Mouse (Mus musculus): ENCODE results near the gene Olfr24. TPM values are rescaled to one million over a fixed set of nuclear protein-coding genes. Genes with fewer than 3 reads are reported as not detected.

Gene Olfr24
- polyA plus RNA-seq, 1 experiment from 2014 or later: not detected

- no peak for ATAC-seq (ENCODE audit: low FRiP score, low TSS enrichment)
Measured at GRCm38 (mm10) chr9:18722712-18723099, 41.1 kb downstream of the Olfr24 start.

GRCm38 (mm10) chr9:18721931-18722711 is 41.7 kb downstream of the Olfr24 start:
- no peak for TF ChIP-seq EP300 (optimal IDR thresholded peaks at IDR 0.05)
- TF ChIP-seq CTCF (IDR thresholded peaks at IDR 0.05; ENCODE audit: low read depth): no peak
- DNase-seq (ENCODE audit: low spot score): no peak
- Histone ChIP-seq H3K4me1 (replicated peaks; ENCODE audit: control insufficient read depth, insufficient read depth) (no peaks in the 10 kb centered on the region), H3K27me3 (ENCODE audit: control insufficient read depth, insufficient read depth, low read length) (no peaks in the 10 kb centered on the region), H3K9ac (ENCODE audit: low read length) (no peak overlapping the region), H3K4me3 (ENCODE audit: low read depth, low read length) (no peak overlapping the region), H3K36me3 (ENCODE audit: control insufficient read depth, insufficient read depth, low read length) (no peaks in the 10 kb centered on the region), H3K27ac (replicated peaks) (no peak overlapping the region), H3K4me2 (replicated peaks; ENCODE audit: low read depth) (no peak overlapping the region), H3K9me3 (ENCODE audit: control insufficient read depth, low read length) (no peaks in the 10 kb centered on the region)
- WGBS: 24% methylated on average over 6 of the region's 6 CpGs
- ATAC-seq (ENCODE audit: low FRiP score, low TSS enrichment): no peak

More at GRCm38 (mm10) chr9:18722712-18723099, 41.1 kb downstream of the Olfr24 start:
- H3K9me3 ChIP-seq (ENCODE audit: control insufficient read depth, low read length): no peaks in the 10 kb centered on the region
- no peak overlapping the region for H3K9ac ChIP-seq (ENCODE audit: low read length)
- H3K27ac ChIP-seq (replicated peaks): no peak overlapping the region
- no peak overlapping the region for H3K4me2 ChIP-seq (replicated peaks; ENCODE audit: low read depth)
- no peak overlapping the region for H3K4me3 ChIP-seq (ENCODE audit: low read depth, low read length)
- TF ChIP-seq EP300 (optimal IDR thresholded peaks at IDR 0.05) (no peak), CTCF (IDR thresholded peaks at IDR 0.05; ENCODE audit: low read depth) (no peak)
- H3K4me1 ChIP-seq (replicated peaks; ENCODE audit: control insufficient read depth, insufficient read depth): no peaks in the 10 kb centered on the region
- no peaks in the 10 kb centered on the region for H3K36me3 ChIP-seq (ENCODE audit: control insufficient read depth, insufficient read depth, low read length)
- no peak for DNase-seq (ENCODE audit: low spot score)
- WGBS: 33% methylated on average over 4 of the region's 4 CpGs
- H3K27me3 ChIP-seq (ENCODE audit: control insufficient read depth, insufficient read depth, low read length): no peaks in the 10 kb centered on the region

- ATAC-seq (ENCODE audit: low FRiP score, low TSS enrichment) (no peak), DNase-seq (ENCODE audit: low spot score) (no peak)
- 29% methylated on average over 2 of the region's 2 CpGs for WGBS
- no peaks in the 10 kb centered on the region for H3K4me1 ChIP-seq (replicated peaks; ENCODE audit: control insufficient read depth, insufficient read depth)
- no peak for TF ChIP-seq CTCF (IDR thresholded peaks at IDR 0.05; ENCODE audit: low read depth)
- no peak for TF ChIP-seq EP300 (optimal IDR thresholded peaks at IDR 0.05)
- H3K27ac ChIP-seq (replicated peaks): no peak overlapping the region
- H3K4me2 ChIP-seq (replicated peaks; ENCODE audit: low read depth): no peak overlapping the region
- no peaks in the 10 kb centered on the region for H3K27me3 ChIP-seq (ENCODE audit: control insufficient read depth, insufficient read depth, low read length)
- no peaks in the 10 kb centered on the region for H3K36me3 ChIP-seq (ENCODE audit: control insufficient read depth, insufficient read depth, low read length)
- H3K9ac ChIP-seq (ENCODE audit: low read length): no peak overlapping the region
- H3K4me3 ChIP-seq (ENCODE audit: low read depth, low read length): no peak overlapping the region
- H3K9me3 ChIP-seq (ENCODE audit: control insufficient read depth, low read length): no peaks in the 10 kb centered on the region
Measured at GRCm38 (mm10) chr9:18721011-18721410, 42.8 kb downstream of the Olfr24 start.

GRCm38 (mm10) chr9:18705628-18706027 is 58.2 kb downstream of the Olfr24 start:
- Histone ChIP-seq H3K36me3 (ENCODE audit: control insufficient read depth, insufficient read depth, low read length) (no peaks in the 10 kb centered on the region), H3K9me3 (ENCODE audit: control insufficient read depth, low read length) (no peaks in the 10 kb centered on the region), H3K9ac (ENCODE audit: low read length) (no peak overlapping the region), H3K4me1 (replicated peaks; ENCODE audit: control insufficient read depth, insufficient read depth) (no peaks in the 10 kb centered on the region), H3K4me2 (replicated peaks; ENCODE audit: low read depth) (no peak overlapping the region), H3K27ac (replicated peaks) (no peak overlapping the region), H3K4me3 (ENCODE audit: low read depth, low read length) (no peak overlapping the region), H3K27me3 (ENCODE audit: control insufficient read depth, insufficient read depth, low read length) (no peaks in the 10 kb centered on the region)
- ATAC-seq (ENCODE audit: low FRiP score, low TSS enrichment) (no peak), DNase-seq (ENCODE audit: low spot score) (no peak)
- TF ChIP-seq CTCF (IDR thresholded peaks at IDR 0.05; ENCODE audit: low read depth): no peak
- TF ChIP-seq EP300 (optimal IDR thresholded peaks at IDR 0.05): no peak

Other genes with a start within 250 kb of the Olfr24 start
- 2.5 TPM in 2 replicates for gene Muc16, start 89.5 kb downstream of the Olfr24 start, polyA plus RNA-seq (2015; fragmentation: Nextera tagmentation; extraction: Ambion mirVana)
- not detected in 2 replicates for gene Olfr828, start 55.5 kb upstream of the Olfr24 start, polyA plus RNA-seq (2015; fragmentation: Nextera tagmentation; extraction: Ambion mirVana)
- gene Olfr829, start 90.9 kb upstream of the Olfr24 start, polyA plus RNA-seq (2015; fragmentation: Nextera tagmentation; extraction: Ambion mirVana): not detected in 2 replicates
- gene Olfr830, start 110.7 kb upstream of the Olfr24 start, polyA plus RNA-seq (2015; fragmentation: Nextera tagmentation; extraction: Ambion mirVana): not detected in 2 replicates
- not detected in 2 replicates for gene Olfr832, start 173.1 kb upstream of the Olfr24 start, polyA plus RNA-seq (2015; fragmentation: Nextera tagmentation; extraction: Ambion mirVana)
- gene Olfr834, start 224.0 kb upstream of the Olfr24 start, polyA plus RNA-seq (2015; fragmentation: Nextera tagmentation; extraction: Ambion mirVana): not detected in 2 replicates